Mouse (Mus musculus): Measurements from ENCODE around the gene Six5.

- TF ChIP-seq ZNF384 (IDR thresholded peaks at IDR 0.05; ENCODE audit: low read depth, low read length), result no peak
- no peak for TF ChIP-seq ZC3H11A (IDR thresholded peaks at IDR 0.05; ENCODE audit: borderline replicate concordance, low read depth, low read length)
- no peak for TF ChIP-seq MAFK (IDR thresholded peaks at IDR 0.05; ENCODE audit: insufficient read depth, low read depth, low read length)
- TF ChIP-seq CHD2 (IDR thresholded peaks at IDR 0.05; ENCODE audit: low read depth, low read length), result no peak
- TF ChIP-seq HCFC1 (IDR thresholded peaks at IDR 0.05; ENCODE audit: borderline replicate concordance, insufficient read depth, low read length), result no peak
Observed at GRCm38 (mm10) chr7:19057405-19057804, 37.0 kb upstream of the Six5 start.

Measured in ES-E14 (cell line).